Mouse (Mus musculus): Measurements from ENCODE around the gene Kif13a. TPM values are rescaled to one million over a fixed set of nuclear protein-coding genes. Genes with fewer than 3 reads are reported as not detected.

Gene Kif13a
- total RNA-seq, 2 experiments from 2014 or later, result 109 to 118 TPM

GRCm38 (mm10) chr13:46715976-46716639 lies 213.6 kb downstream of the Kif13a start:
- intact Hi-C loops (cut with DNase I), result no loop called here

GRCm38 (mm10) chr13:46713486-46713885 lies 216.2 kb downstream of the Kif13a start:
- intact Hi-C loops (cut with DNase I), result no loop called here
- DNase-seq (ENCODE audit: low spot score), result no peak

More at GRCm38 (mm10) chr13:46715976-46716639, 213.6 kb downstream of the Kif13a start:
- DNase-seq (ENCODE audit: low spot score), result no peak

DNA sequence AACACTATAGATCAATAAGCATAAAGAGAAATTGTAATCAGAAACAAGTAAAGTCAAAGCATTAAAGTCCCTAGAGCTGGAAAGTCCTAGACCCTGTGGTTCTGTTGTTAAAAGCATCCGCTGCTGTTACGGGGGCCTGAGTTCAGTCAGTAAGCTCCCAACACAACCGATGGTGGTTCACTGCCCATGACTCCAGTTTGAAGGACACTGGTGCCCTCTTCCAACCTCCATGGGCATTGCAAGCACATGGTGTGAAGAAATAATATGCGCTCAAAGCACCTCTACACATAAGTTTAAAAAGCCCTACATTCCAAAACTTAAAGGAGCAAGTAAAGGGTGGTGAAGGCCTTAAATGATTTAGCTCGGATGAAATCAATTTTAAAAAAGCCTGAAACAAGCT lies 226.5 kb downstream of the Kif13a start:
- no peak for DNase-seq (ENCODE audit: low spot score)
- intact Hi-C loops (cut with DNase I), result no loop called here

DNA sequence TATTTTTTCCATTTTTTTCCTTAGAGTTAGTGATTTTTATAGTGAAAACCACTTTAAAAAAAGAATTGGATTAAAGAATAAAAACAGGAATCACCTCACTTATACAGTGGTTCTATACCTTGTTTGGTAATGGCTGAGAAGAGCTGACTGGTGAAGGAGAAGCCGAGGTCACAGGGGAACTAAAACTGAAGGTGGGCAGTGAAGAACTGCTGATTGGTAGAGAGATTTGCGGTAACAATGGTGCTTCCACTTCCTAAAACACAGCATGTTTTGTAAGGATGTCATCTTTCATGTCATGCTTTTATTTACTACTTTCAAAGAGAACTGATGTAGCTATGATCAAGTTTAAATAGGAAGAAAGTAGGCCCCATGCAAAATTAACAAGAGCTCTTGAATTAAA lies 228.2 kb downstream of the Kif13a start:
- intact Hi-C loops (cut with DNase I), result no loop called here

GRCm38 (mm10) chr13:46699372-46699771 lies 230.3 kb downstream of the Kif13a start:
- no peak for DNase-seq (ENCODE audit: low spot score)
- intact Hi-C loops (cut with DNase I), result no loop called here

More for the DNA sequence above, 228.2 kb downstream of the Kif13a start:
- DNase-seq (ENCODE audit: low spot score), result no peak

Other genes with a start within 250 kb of the Kif13a start
- gene Nup153, start 201.9 kb downstream of the Kif13a start, total RNA-seq (2021), result 10 to 100 TPM; 29.4 to 39.3 TPM
- gene Nhlrc1, start 85.0 kb upstream of the Kif13a start, total RNA-seq (2021), result 1 to 10 TPM; 5.6 to 6.2 TPM
- 10 to 100 TPM in 1 of 2 experiments, 1 to 10 TPM in 1; 8.2 to 10.4 TPM for gene Kdm1b, start 113.6 kb upstream of the Kif13a start, total RNA-seq (2021)
- gene Tpmt, start 114.9 kb upstream of the Kif13a start, total RNA-seq (2021), result 1 to 10 TPM; 4.9 to 6.0 TPM
- gene Dek, start 176.3 kb upstream of the Kif13a start, total RNA-seq (2021), result 10 to 100 TPM; 30.5 to 37.1 TPM
- 10 to 100 TPM; 14.8 to 20.8 TPM for gene Rnf144b, start 192.8 kb upstream of the Kif13a start, total RNA-seq (2021)

Measured in heart, postnatal 25 days (tissue).